Mouse (Mus musculus): ENCODE results near the gene Ndufaf3. TPM values are rescaled to one million over a fixed set of nuclear protein-coding genes. Genes with fewer than 3 reads are reported as not detected.

The Ndufaf3 gene
- total and polyA plus RNA-seq, 3 experiments, result 16.9 to 31.8 (median 17.7) TPM

- no peak for DNase-seq (ENCODE audit: low spot score)
- H3K4me3 ChIP-seq (ENCODE audit: low read depth, low read length), result peak overlapping the region; percentile 83
- H3K4me1 ChIP-seq (ENCODE audit: insufficient read depth, low read depth, low read length), result peaks cover 46% of the 10 kb centered on the region
- no peaks in the 10 kb centered on the region for H3K27me3 ChIP-seq (ENCODE audit: insufficient read depth, low read length)
- TF ChIP-seq GATA1 (IDR thresholded peaks at IDR 0.05; ENCODE audit: borderline replicate concordance, low read length), result no peak
- TF ChIP-seq GATA2 (IDR thresholded peaks at IDR 0.05; ENCODE audit: borderline replicate concordance, low read depth, low read length), result no peak
- TF ChIP-seq TAL1 (conservative IDR thresholded peaks at IDR 0.05; ENCODE audit: low read depth, low read length), result no peak
- peaks cover 79% of the 10 kb centered on the region for H3K36me3 ChIP-seq (replicated peaks)
- no peaks in the 10 kb centered on the region for H3K9me3 ChIP-seq (replicated peaks)
- ATAC-seq (ENCODE audit: extremely low read depth, insufficient number of reproducible peaks, low FRiP score, poor library complexity, severe bottlenecking), result no peak
These were observed 12.1 kb upstream of the Ndufaf3 start for GRCm38 (mm10) chr9:108579344-108579690.

GRCm38 (mm10) chr9:108578545-108579343, 11.5 kb upstream of the Ndufaf3 start, which contains the start of gene Wdr6:
TSS of gene Wdr6 (minus strand) at chr9:108578739.
- peak; percentile 97 for ATAC-seq (ENCODE audit: extremely low read depth, insufficient number of reproducible peaks, low FRiP score, poor library complexity, severe bottlenecking)
- TF ChIP-seq GATA2 (IDR thresholded peaks at IDR 0.05; ENCODE audit: borderline replicate concordance, low read depth, low read length), result no peak
- no peak for TF ChIP-seq POLR2AphosphoS5 (IDR thresholded peaks at IDR 0.05; ENCODE audit: insufficient replicate concordance, low read depth, low read length)
- no peak for TF ChIP-seq TAL1 (conservative IDR thresholded peaks at IDR 0.05; ENCODE audit: low read depth, low read length)
- TF ChIP-seq CTCF (IDR thresholded peaks at IDR 0.05; ENCODE audit: low read depth, low read length), result no peak
- no peak for TF ChIP-seq GATA1 (IDR thresholded peaks at IDR 0.05; ENCODE audit: borderline replicate concordance, low read length)
- Histone ChIP-seq H3K36me3 (replicated peaks) (peaks cover 84% of the 10 kb centered on the region), H3K4me1 (ENCODE audit: insufficient read depth, low read depth, low read length) (peaks cover 51% of the 10 kb centered on the region), H3K9me3 (replicated peaks) (no peaks in the 10 kb centered on the region), H3K4me3 (ENCODE audit: low read depth, low read length) (peak within 1 kb of the TSS; percentile 83), H3K27me3 (ENCODE audit: insufficient read depth, low read length) (no peaks in the 10 kb centered on the region)
- peak; percentile 97 for DNase-seq (ENCODE audit: low spot score)

DNA sequence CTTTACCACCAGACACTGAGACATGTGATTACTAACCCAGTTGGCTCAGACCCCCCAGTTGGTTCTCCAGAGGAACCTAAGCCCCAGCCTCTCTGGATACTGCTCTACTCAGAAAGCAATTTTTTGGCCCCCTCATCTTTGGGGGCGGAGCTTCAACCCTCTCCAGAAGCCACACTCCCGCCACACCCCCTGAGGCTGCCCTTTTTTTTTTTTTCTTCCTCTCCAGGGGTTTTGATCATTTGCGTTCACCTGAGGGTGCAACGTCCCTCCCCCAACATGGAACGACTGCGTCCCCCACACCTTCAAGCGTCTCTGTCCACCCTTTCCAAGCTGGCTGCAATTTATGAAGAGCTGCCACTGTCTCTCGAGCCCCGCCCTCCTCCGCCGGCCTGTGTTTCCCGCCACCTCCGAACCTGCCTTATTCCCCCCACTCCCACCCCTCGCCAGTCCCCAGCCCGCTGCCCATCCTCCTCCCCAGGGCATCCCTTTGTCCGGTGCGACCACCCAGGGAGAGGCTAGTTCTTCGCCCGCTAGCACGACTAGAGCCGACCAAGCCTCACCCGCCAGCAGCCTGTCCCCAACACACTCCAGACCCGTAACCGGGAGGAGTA, 10.8 kb upstream of the Ndufaf3 start:
- TF ChIP-seq CTCF (IDR thresholded peaks at IDR 0.05; ENCODE audit: low read depth, low read length) (no peak), GATA2 (IDR thresholded peaks at IDR 0.05; ENCODE audit: borderline replicate concordance, low read depth, low read length) (no peak), GATA1 (IDR thresholded peaks at IDR 0.05; ENCODE audit: borderline replicate concordance, low read length) (no peak), TAL1 (conservative IDR thresholded peaks at IDR 0.05; ENCODE audit: low read depth, low read length) (no peak), POLR2AphosphoS5 (IDR thresholded peaks at IDR 0.05; ENCODE audit: insufficient replicate concordance, low read depth, low read length) (no peak)
- H3K27me3 ChIP-seq (ENCODE audit: insufficient read depth, low read length), result no peaks in the 10 kb centered on the region
- H3K36me3 ChIP-seq (replicated peaks), result peaks cover 85% of the 10 kb centered on the region
- DNase-seq (ENCODE audit: low spot score) (peak; percentile 57), ATAC-seq (ENCODE audit: extremely low read depth, insufficient number of reproducible peaks, low FRiP score, poor library complexity, severe bottlenecking) (no peak)
- peaks cover 58% of the 10 kb centered on the region for H3K4me1 ChIP-seq (ENCODE audit: insufficient read depth, low read depth, low read length)
- peak overlapping the region; percentile 83 for H3K4me3 ChIP-seq (ENCODE audit: low read depth, low read length)
- H3K9me3 ChIP-seq (replicated peaks), result no peaks in the 10 kb centered on the region

- Histone ChIP-seq H3K4me1 (ENCODE audit: insufficient read depth, low read depth, low read length) (peaks cover 67% of the 10 kb centered on the region), H3K9me3 (replicated peaks) (no peaks in the 10 kb centered on the region), H3K27me3 (ENCODE audit: insufficient read depth, low read length) (no peaks in the 10 kb centered on the region), H3K36me3 (replicated peaks) (peaks cover 85% of the 10 kb centered on the region), H3K4me3 (ENCODE audit: low read depth, low read length) (no peak overlapping the region)
- DNase-seq (ENCODE audit: low spot score), result no peak
- TF ChIP-seq GATA1 (IDR thresholded peaks at IDR 0.05; ENCODE audit: borderline replicate concordance, low read length) (no peak), GATA2 (IDR thresholded peaks at IDR 0.05; ENCODE audit: borderline replicate concordance, low read depth, low read length) (no peak), POLR2AphosphoS5 (IDR thresholded peaks at IDR 0.05; ENCODE audit: insufficient replicate concordance, low read depth, low read length) (no peak), TAL1 (conservative IDR thresholded peaks at IDR 0.05; ENCODE audit: low read depth, low read length) (no peak), CTCF (IDR thresholded peaks at IDR 0.05; ENCODE audit: low read depth, low read length) (no peak)
- ATAC-seq (ENCODE audit: extremely low read depth, insufficient number of reproducible peaks, low FRiP score, poor library complexity, severe bottlenecking), result no peak
These were observed 9.8 kb upstream of the Ndufaf3 start for GRCm38 (mm10) chr9:108577025-108577424.

DNA sequence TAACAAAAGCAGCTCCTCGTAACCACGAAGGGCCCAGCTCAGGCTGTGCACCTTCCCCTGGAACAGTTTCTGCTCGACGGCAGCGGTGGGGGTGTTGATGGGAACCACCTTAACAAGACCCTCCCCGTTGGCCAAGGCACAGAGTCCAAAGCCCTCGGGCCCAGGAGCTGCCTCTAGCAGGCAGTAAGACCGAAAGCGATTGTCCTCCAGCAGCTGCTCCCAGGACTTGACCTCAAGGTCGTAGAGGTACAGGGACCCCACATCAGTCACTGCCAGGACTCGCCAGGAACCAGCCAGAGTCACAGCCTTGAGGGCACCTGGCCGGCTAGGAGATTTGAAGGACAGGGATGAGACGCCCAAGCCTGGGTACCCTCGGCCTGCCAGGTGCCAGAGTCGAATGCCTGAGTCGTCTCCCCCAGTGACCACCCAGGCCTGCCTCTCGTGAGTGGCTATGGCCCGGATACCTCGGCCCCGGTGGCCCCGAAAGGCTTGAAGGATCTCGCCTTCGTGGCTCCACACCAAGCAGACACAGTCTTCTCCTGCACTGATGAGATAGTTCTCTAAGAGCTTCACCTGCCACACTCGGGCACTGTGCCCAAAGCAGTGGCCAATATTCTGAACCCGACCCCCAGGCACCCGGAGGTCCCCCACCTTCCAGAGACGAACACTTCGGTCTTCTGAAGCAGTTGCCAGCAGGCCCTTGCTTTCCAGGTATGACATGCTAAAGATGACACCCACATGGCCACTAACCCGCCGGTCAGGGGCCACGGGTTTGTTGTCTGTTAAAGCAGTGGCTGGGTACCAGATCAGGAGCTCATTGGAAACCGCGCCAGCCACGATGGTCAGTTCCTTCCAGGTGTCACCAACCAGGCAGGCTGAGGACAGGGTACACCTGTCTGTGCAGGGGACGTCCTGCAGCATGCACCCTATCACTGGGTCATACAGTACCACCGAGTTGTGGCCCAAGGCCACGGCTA, 8.4 kb upstream of the Ndufaf3 start:
- TF ChIP-seq TAL1 (conservative IDR thresholded peaks at IDR 0.05; ENCODE audit: low read depth, low read length), result no peak
- TF ChIP-seq GATA1 (IDR thresholded peaks at IDR 0.05; ENCODE audit: borderline replicate concordance, low read length), result no peak
- TF ChIP-seq CTCF (IDR thresholded peaks at IDR 0.05; ENCODE audit: low read depth, low read length), result no peak
- TF ChIP-seq GATA2 (IDR thresholded peaks at IDR 0.05; ENCODE audit: borderline replicate concordance, low read depth, low read length), result no peak
- TF ChIP-seq POLR2AphosphoS5 (IDR thresholded peaks at IDR 0.05; ENCODE audit: insufficient replicate concordance, low read depth, low read length), result no peak
- Histone ChIP-seq H3K4me1 (ENCODE audit: insufficient read depth, low read depth, low read length) (peaks cover 81% of the 10 kb centered on the region), H3K4me3 (ENCODE audit: low read depth, low read length) (no peak overlapping the region), H3K9me3 (replicated peaks) (no peaks in the 10 kb centered on the region), H3K27me3 (ENCODE audit: insufficient read depth, low read length) (no peaks in the 10 kb centered on the region), H3K36me3 (replicated peaks) (peaks cover 87% of the 10 kb centered on the region)
- DNase-seq (ENCODE audit: low spot score), result no peak
- no peak for ATAC-seq (ENCODE audit: extremely low read depth, insufficient number of reproducible peaks, low FRiP score, poor library complexity, severe bottlenecking)
